Mouse (Mus musculus): ENCODE data around the gene Fam228a. TPM values are rescaled to one million over a fixed set of nuclear protein-coding genes. Genes with fewer than 3 reads are reported as not detected.

The Fam228a gene
- total RNA-seq, 2 experiments from 2014 or later, result 1.6 to 1.8 TPM

GRCm38 (mm10) chr12:4665675-4666037 is 72.6 kb downstream of the Fam228a start:
- no peak for DNase-seq (ENCODE audit: extremely low spot score in 1 of 2, low spot score in 2 of 2)
- intact Hi-C loops (cut with DNase I), result no loop called here

GRCm38 (mm10) chr12:4664929-4665674 is 73.1 kb downstream of the Fam228a start:
- intact Hi-C loops (cut with DNase I), result no loop called here
- DNase-seq (ENCODE audit: extremely low spot score in 1 of 2, low spot score in 2 of 2), result no peak

Other genes starting within 250 kb of the Fam228a start
- gene Itsn2, start 145.8 kb downstream of the Fam228a start, total RNA-seq (2021), result 10 to 100 TPM; 56.6 to 61.0 TPM
- not detected for gene Gm3625, start 145.5 kb downstream of the Fam228a start, total RNA-seq (2021)
- 10 to 100 TPM; 13.5 to 13.9 TPM for gene Pfn4, start 30.6 kb upstream of the Fam228a start, total RNA-seq (2021)
- 10 to 100 TPM; 11.1 to 14.9 TPM for gene Fam228b, start 30.8 kb upstream of the Fam228a start, total RNA-seq (2021)
- gene Sf3b6, start 79.1 kb upstream of the Fam228a start, total RNA-seq (2021), result 10 to 100 TPM; 95.6 to 98.8 TPM
- gene Fkbp1b, start 103.2 kb upstream of the Fam228a start, total RNA-seq (2021), result 100 to 1,000 TPM; 112 to 132 TPM
- gene Wdcp, start 104.9 kb upstream of the Fam228a start, total RNA-seq (2021), result 10 to 100 TPM in 1 of 2 experiments, 1 to 10 TPM in 1; 9.8 to 11.6 TPM
- gene Mfsd2b, start 135.9 kb upstream of the Fam228a start, total RNA-seq (2021), result under 1 TPM; 0.91 to 0.94 TPM
- gene Ubxn2a, start 169.3 kb upstream of the Fam228a start, total RNA-seq (2021), result 10 to 100 TPM; 44.9 to 47.2 TPM
- 10 to 100 TPM; 26.6 to 29.4 TPM for gene Atad2b, start 178.9 kb upstream of the Fam228a start, total RNA-seq (2021)

All from left cerebral cortex, postnatal 10 days (tissue).